Mouse (Mus musculus) embryo, embryonic 11 days (tissue): Measurements from ENCODE around the gene Rdh9.

Experiments
- DNase-seq: peaks from one replicate; pipeline ENCODE4 v3.0.0-alpha.2; 2015

Gene Rdh9

DNA sequence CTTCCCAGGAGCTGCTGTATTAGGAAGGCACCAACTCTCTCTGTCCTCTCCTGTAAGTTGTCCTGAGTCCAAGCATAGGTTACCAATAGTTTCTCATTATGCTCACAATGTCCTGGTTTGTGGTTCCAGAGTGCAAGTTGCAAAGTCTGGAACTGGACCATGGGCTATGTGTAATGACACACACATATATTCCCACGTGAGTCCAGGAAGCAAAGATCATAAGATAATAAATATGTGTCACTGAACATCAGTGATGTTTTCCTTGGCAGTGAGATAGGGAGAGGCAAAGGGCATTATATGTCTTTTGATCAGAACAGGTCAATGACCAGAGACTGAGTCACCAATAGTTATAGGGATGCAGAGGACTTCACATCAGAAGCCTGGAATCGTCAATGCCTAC lies at the start of gene Rdh9:
TSS of gene Rdh9 (plus strand) at position 376 of the 400 bp plus-strand sequence.
- DNase-seq, result no peak

DNA sequence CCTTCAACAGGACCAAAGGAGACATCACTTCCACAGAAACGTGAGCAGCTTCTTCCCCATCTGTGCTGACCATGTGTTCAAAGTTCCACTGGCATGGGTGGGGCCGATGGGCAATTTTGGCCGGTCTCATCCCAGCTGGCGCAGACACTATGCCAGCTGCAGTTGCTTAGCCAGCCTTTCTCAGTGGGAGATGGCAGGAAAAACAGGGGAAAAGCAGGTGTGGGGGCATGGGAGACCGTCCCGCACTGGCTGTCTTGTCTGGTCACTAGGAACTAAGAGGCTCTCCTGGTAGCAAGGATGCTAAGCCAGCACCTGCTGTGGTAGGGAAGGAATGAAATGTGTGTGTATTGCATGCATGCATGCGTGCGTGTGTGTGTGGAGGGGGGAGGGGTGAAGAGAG lies 47.7 kb upstream of the Rdh9 start:
- no peak for DNase-seq

DNA sequence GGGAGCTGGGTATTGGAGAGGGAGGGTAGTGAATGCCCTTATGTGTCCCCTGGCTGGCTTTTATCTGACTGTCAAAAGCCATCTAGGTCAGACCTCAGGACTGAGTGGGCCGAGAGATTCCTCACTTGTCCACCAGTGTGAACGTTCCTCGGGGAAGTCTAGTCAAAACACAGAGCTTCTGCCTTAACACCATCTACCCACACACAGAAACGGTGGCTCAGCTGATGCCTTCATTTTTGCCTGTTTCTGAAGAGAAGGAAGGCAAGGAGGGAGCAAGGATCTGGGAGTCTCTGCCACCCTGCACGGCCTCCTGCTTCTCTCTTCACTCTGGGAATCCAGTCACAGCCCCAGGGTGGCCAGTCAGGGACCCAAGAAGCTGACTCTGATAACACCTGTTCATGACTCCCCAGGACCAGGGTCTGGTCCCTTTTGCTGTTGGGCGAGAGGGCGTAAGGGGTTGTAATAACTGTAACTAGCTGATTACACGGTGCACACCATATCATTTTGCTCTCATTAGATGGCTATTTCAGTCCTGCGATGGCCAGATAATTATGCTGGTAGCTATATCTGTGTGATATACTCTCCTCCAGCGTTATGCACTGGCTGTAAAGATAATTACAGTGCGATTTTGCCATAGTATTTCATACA lies 45.8 kb upstream of the Rdh9 start:
- no peak for DNase-seq

DNA sequence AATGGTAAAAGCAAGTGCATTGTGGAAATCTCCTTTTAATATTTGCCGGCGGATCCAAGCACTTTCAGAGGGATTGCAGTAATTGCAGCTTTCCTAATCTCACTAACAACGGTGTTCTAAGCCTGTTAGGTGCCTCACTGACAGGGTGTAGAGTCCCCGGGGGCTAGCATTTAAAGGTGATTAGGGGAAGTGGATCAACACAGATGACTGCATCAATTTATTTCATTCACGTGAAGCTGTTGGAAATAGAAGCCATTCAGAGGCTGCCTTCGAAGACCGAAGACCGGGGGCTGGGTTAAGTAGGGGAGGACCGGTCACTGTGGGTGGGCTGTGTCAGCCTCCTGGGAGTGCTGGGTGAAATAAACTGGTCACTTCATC lies 45.3 kb upstream of the Rdh9 start:
- DNase-seq, result no peak

DNA sequence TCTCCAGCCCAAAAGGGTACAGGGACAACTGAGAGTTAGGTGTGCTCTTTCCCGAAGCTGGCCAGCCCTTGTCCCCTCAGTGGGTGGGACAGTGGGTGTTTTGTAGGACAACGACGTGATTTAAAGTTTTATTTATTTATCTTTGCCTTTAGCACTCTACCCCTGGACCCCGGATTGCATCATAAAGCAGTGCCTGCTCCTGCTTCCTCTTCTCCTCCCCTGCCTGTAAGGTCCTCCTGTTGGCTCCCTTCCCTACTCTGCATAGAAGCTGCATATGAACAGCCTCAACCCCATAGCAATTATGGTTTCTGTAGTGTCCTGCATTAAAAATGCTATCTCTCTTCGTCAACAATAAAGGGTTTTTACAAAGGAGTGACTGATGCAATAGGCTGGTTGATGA lies 44.8 kb upstream of the Rdh9 start:
- no peak for DNase-seq

DNA sequence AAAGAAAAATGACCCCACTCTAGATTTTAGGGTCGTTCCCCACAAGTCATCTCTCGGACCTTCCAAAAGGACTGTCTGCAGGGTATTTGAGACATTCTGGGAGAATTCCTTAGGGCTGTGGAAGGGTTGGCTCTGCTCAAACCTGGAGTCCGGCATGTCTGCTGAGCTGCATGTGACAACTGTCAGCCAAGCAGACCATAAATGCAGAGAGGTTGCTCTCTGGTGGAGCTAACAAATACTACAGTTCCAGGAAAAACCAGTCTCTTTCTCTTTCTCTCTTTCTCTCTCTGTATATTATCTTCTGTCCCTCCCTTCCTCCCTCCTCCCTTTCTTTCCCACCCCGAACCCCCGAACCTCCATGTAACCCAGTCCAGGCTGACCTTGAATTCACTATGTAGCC lies 41.8 kb upstream of the Rdh9 start:
- peak; percentile 45 for DNase-seq

DNA sequence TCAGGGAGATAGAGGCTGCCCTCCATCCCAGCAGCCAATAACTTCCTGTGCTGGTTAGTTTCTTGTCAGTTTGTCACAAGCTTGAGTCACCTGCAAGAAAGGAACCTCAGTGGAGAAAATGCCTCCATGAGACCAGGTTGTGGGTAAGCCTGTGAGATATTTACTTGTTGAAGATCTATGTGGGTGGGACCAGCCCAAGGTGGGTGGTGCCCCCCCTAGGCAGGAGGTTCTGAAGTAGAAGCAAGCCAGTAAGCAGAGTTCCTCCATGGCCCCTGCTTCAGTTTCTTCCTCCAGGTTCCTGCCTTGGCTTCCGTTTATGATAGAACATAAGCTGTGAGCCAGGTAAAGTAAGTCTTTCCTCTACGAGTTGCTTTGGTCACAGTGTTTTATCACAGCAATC lies 39.9 kb upstream of the Rdh9 start:
- no peak for DNase-seq

DNA sequence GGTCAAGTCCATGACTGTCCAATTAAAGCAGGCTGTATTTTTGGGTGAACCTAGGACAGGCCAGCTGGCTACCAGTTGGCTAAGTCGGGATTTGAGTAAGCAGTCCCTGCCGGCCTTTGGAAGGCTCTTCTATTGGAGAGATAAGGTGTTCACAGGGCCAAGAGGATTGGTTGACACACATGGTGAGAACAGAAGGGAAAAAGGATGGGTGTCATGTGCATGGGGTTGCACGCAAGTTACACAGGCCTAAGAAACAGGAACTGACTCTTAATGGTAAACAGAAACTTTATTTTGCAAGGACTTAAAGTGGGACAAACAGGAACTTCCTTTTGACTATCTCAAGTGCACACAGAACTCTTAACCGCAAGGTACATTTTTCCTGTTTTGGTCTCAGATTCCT lies 39.3 kb upstream of the Rdh9 start:
- no peak for DNase-seq

DNA sequence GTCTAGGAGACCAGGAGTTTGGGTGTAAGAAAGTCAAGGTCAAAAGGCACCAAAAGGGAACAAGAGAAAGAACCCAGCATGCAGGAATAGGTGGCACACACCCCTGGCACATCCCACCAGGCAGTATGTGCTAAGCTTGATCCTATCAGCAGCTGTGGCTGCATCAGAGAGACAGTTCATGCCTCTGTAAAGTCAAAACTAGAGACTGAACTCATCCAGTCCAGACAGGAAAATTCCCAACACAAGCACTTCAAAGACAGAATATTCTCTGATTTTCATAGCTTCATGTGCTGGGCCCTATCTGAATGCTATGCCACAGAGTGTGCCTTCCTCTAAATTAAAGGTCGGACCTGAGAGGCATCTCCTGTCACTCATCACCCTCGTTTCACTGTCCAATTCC lies 38.6 kb upstream of the Rdh9 start:
- DNase-seq, result no peak

DNA sequence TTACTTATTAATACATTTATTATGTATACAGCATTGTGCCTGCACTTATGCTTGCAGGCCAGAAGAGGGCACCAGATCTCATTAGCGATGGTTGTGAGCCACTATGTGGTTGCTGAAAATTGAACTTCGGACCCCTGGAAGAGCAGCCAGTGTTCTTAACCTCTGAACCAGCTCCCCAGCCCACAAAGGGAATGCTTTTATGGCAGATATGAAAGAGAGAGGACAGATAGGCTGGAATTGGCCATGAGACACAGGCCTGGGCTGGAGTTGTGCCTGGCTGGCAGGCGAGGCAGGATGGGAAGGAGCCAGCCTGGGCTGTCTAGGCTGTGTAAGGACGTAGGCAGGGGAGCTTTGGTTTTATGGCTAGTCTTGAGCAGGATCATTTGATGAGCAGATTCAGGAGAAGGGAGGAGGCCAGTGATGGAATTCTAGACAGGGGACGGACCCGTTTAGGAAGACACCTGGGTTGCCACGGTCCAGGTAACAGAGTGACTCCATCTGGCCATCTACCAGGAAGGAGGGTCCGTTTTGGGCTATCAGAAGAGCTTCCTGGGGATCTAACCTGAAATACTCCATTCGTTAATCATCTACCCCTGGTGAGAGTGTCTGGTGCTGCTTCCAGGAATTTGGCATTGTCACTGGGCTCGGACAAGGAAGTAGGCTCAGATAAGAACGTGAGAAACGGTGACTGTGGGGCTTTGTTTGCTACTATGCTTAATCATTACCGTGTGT lies 37.9 kb upstream of the Rdh9 start:
- DNase-seq, result peak; percentile 49

DNA sequence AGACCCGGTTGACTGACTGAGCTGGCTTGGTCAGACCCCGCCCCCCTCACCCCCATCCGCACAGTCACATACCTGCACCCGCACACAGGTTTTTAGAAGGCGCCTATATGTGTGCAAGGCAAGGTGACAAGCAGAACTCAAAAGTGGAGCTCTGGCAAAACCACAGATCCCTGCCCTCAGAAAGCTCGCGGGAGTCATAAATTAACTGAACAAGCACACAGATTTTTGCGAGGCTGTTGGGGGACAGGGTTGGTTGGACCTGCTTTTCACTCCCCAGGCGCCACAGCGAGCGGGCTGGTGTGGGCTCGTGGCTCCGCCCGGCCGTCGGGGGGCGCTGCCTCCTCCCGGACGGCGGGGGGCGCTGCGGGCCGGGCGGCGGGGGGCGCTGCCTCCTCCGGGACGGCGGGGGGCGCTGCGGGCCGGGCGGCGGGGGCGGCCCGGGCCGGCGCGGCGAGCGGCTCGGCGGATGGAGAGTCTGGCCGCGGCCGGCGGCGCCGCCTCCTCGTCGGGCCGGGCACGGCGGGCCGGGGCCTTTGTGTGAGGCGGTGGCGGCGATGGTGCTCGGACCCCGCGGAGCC lies 37.0 kb upstream of the Rdh9 start, which contains the start of gene Zbtb39:
TSS of gene Zbtb39 (plus strand) at position 456 of the 578 bp plus-strand sequence.
- DNase-seq, result peak; percentile 90

DNA sequence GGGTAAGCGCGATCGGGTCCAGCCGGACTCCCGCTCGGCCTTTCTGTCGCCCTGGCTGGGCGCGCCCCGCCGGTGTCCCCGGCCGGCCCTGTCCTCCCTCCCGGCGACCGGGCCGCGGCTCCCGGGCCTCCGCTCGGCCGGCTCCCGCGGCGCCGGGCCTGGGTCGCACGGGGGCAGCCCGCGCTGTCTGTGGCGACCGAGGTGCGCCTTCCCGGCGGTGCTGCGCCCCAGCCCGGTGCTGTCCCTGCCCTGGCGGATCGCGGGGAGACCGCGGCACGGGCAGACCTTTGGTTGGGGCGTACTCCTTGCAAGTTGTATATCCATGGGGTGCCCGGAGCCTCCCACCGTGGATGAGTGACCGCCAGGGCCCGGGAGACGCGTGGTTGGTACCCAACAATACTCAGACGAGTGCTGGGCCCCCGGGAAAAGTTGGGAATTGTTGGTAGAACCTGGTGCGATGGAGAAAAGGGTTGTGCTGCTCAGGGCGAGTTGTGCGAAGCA lies 36.5 kb upstream of the Rdh9 start:
- peak; percentile 54 for DNase-seq

DNA sequence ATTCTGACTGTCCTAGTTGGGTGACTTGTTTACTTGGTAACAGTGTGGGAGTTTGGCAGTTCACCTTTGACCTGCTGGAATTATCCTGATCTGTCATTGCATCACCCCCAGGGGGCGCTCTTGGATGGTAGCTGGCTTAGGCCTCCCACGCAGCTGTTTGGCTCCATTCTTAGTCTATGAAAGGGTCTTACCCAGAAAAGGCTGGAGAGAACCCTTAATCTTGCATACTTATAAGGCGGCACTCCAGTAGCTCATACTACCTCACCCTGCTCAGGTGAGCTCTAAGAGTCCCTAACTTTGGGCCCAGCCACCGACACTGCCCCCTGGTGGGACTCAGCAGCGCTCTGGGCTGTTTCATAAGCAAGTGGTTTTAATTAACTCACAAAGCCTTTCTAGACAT lies 31.5 kb upstream of the Rdh9 start:
- peak; percentile 63 for DNase-seq

DNA sequence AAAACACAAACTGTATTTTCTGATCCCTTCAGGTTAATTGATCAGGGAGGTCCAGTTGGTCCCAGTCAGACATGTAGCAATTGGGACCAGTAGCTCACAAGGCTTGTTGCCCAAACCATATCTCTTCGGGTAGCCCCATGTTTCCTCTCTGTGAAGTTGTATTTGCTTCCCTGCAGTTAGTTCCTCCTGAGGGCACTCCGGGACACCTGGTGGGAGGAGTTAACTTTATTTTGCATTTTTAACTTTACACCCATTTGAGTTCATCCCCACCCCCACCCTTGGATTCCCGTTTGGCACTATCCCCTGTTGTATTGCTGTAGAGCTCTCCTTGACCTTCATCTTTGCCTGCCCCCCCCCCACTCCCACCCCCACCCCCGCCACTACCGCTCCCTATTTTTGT lies 30.3 kb upstream of the Rdh9 start:
- DNase-seq, result no peak

DNA sequence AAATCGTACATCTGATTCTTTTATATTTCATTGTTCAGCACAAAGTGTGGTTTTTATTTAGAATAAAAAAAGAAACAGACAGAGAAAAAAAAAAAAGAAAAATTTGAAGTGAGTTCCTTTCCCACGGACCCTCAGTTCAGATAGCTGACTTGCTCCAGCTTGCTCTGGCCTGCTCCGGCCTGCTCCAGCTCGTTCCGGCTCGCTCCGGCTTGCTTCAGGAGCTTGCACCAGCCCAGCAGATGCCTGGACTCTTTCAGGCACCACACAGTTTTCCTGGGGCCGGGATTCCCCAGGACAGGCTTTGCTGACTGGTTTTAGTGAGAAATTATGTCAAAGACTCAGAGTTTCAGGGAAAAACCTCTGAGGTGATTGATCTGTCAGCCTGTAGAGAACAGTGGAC lies 28.9 kb upstream of the Rdh9 start:
- DNase-seq, result no peak

DNA sequence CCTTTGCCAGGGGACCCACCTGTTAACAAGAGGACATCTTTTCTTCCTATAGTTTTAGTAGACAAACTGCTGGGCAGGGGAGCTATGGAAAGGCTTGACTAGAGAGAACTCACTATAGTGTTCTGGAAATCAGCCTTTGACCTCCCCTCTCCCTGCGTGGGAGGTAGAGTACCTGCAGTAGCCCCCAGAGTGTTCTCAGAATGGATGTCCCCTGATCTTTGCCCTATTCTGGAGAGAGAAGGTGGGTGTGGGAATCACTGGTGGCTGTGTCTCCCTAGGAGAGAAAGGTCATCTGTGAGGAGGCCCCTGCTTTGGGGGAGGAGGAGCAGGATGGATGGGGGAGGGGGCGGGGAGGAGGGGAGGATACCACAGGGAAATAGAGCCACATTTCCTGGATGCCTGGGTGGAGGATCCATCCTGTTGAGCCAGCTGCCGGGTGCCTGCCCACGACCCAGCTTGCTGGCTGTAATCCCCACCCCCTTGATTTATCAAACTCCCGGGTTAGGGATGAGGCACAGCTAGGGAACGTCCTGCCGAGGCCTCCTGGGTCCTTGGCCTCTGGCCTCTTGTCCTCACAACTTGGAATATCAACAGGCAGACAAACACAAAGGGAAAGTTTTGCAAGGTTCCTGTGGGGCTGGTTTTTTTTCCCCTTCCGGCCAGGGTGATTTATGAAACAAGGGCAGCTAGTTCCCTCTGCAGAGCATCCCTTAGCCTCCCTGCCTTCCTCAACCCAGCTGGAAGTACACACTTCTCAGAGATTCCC lies 27.2 kb upstream of the Rdh9 start:
- DNase-seq, result peak; percentile 57

DNA sequence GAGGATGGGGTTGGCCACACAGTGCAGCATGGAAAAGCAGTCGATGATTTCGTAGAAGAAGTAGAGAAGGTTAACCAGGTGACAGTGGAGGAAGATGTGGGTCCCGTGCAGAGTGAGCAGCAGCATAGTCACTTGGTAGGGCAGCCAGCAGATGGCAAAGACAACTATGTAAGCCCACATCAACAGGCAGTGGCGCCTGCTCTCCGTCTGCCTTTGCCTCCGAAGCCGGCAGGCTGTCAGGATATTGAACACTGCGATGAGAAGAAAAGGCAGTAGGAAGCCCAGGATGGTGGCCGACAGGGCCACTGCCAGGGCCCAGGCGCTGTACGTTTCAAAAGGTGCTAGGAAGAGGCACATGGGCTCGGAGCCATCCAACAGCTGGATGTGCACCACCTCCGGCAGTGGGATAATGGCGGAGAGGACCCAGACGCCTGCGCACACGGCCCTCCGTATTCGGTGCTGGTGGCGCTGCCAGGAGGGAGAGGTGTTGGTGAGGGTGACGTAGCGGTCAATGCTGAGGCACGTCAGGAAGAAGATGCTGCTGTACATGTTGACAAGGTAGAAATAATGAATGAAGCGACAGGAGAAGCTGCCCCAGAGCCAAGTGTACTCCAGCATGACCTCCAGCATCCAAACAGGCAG lies 25.9 kb upstream of the Rdh9 start:
- DNase-seq, result no peak

DNA sequence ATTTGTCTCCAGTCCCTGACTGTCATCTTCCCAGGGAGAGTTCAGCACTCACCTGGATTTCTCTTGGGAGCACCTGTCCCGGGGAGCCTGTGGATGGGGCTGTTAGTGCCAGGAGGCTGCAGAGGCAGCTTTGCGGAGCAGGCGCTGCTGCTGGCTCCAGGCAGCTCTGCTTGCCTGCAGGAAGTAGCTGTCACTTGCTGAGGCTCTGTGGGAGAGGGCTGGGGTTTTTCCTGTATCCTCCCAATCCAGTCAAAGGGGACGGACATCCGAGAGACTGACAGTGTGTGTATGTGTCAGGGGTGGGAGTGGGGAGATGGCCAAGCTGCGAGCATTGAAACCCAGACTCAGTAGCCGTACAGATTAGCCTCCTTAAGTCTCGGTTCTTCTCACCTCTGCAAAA lies 24.6 kb upstream of the Rdh9 start, which contains the start of gene Gpr182:
TSS of gene Gpr182 (minus strand) at position 185 of the 400 bp plus-strand sequence.
- DNase-seq, result no peak

DNA sequence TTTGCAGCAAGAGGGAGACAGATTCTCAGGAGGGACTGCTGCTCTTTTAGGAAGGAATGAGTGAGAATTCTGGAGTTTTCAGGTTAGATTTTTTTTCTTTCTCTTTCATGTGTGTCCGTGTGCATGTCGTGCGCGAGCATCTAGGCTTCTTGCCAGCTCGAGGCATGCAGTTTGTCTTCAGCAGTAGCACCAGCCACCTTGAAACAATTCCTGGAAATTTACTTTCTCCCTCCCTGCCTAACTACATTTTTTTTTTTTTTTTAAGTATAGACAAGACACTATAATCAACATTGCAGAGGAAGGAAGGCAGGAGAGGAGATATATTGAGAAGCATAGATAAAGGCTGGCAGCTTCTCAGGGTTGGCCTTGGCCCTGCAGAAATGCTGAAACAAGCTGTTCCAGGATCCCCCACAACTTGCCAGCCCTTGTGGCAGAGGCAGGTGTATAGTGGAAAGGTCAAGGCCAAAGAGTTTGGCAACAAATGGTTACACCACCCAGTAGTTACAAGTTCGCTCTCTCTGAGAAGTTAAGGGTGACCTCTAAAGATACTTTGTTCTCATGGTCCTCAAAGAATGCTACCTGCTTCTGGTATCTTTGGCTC lies 21.5 kb upstream of the Rdh9 start:
- DNase-seq, result no peak

DNA sequence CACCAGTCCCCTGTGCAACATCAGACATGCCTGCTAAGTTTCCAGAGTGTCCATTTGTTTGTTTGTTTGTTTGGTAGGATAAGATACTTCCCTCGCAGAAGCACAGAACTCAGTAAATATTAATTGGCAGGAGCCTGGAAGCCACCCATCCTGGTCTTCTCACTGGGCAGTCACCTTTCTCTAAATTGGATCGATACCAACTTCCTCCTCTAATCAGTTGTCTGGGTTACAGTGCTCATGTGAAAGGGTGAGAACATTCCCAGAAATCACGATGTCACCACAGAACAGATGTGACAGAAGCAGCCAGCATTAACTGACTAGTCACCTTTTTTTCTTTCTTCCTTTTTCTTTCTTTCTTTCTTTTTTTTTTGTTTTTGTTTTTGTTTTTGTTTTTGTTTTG lies 20.9 kb upstream of the Rdh9 start:
- DNase-seq, result no peak

DNA sequence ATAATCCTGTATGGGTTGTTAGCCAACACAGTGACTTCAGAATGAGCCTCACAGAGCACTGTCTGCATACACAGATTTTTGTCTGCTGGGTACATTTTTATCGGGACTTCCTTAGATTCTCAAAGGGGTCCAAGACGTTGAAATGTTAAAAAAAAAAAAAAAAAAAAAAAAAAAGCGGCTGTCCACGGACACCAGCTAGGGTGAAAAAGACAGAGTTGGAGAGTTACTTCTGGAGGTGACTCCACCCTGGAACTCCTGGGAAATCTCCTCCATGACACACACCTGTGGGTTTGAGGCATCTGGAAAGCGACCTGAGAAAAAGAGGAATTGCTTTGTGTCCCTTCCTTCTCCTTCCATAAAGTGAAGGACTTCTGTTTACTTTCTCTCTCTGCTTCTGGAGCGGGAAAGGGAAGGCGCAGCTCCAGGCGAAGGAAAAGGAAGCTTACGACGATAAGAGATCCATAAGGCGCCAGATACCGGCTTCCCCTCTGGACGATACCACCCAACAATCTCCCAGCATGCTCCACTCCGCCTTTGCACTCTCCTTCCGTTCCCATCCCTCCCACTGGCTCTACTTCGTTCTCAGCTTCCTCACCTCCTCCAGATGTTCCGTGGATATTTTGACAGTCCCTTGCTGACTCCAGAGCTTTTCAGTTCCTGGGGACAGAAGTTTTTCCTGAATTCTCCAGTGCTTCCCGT lies 20.3 kb upstream of the Rdh9 start:
- peak; percentile 15 for DNase-seq
